Mouse (Mus musculus): ENCODE results near the gene Zfp109. TPM values are rescaled to one million over a fixed set of nuclear protein-coding genes. Genes with fewer than 3 reads are reported as not detected.

Zfp109 gene
- polyA plus RNA-seq, 1 experiment from 2014 or later, result 1.1 TPM

Other genes with a start within 250 kb of the Zfp109 start
- gene V1rd19, start 235.9 kb downstream of the Zfp109 start, polyA plus RNA-seq (2015; fragmentation: Nextera tagmentation; extraction: Ambion mirVana), result not detected in 2 replicates
- gene Vmn1r183, start 184.3 kb downstream of the Zfp109 start, polyA plus RNA-seq (2015; fragmentation: Nextera tagmentation; extraction: Ambion mirVana), result not detected in 2 replicates
- gene Zfp180, start 155.6 kb downstream of the Zfp109 start, polyA plus RNA-seq (2015; fragmentation: Nextera tagmentation; extraction: Ambion mirVana), result 8.6 and 9.2 TPM in 2 replicates
- 0.57 and 0.58 TPM in 2 replicates for gene Zfp112, start 125.2 kb downstream of the Zfp109 start, polyA plus RNA-seq (2015; fragmentation: Nextera tagmentation; extraction: Ambion mirVana)
- 3.0 and 3.3 TPM in 2 replicates for gene Zfp235, start 103.4 kb downstream of the Zfp109 start, polyA plus RNA-seq (2015; fragmentation: Nextera tagmentation; extraction: Ambion mirVana)
- 0.44 TPM in 2 replicates for gene Zfp114, start 62.5 kb downstream of the Zfp109 start, polyA plus RNA-seq (2015; fragmentation: Nextera tagmentation; extraction: Ambion mirVana)
- gene Zfp111, start 26.1 kb downstream of the Zfp109 start, polyA plus RNA-seq (2015; fragmentation: Nextera tagmentation; extraction: Ambion mirVana), result 1.2 and 1.9 TPM in 2 replicates
- gene Zfp108, start 17.2 kb upstream of the Zfp109 start, polyA plus RNA-seq (2015; fragmentation: Nextera tagmentation; extraction: Ambion mirVana), result 0.49 and 0.51 TPM in 2 replicates
- 1.1 and 1.3 TPM in 2 replicates for gene Zfp93, start 32.9 kb upstream of the Zfp109 start, polyA plus RNA-seq (2015; fragmentation: Nextera tagmentation; extraction: Ambion mirVana)
- gene Zfp61, start 63.7 kb upstream of the Zfp109 start, polyA plus RNA-seq (2015; fragmentation: Nextera tagmentation; extraction: Ambion mirVana), result 2.3 and 2.7 TPM in 2 replicates
- gene Zfp94, start 79.1 kb upstream of the Zfp109 start, polyA plus RNA-seq (2015; fragmentation: Nextera tagmentation; extraction: Ambion mirVana), result 1.8 and 2.3 TPM in 2 replicates
- gene Tescl, start 96.4 kb upstream of the Zfp109 start, polyA plus RNA-seq (2015; fragmentation: Nextera tagmentation; extraction: Ambion mirVana), result not detected in 2 replicates
- gene Lypd5, start 111.6 kb upstream of the Zfp109 start, polyA plus RNA-seq (2015; fragmentation: Nextera tagmentation; extraction: Ambion mirVana), result not detected in 2 replicates
- 91.9 and 93.4 TPM in 2 replicates for gene Kcnn4, start 132.7 kb upstream of the Zfp109 start, polyA plus RNA-seq (2015; fragmentation: Nextera tagmentation; extraction: Ambion mirVana)
- gene Smg9, start 162.1 kb upstream of the Zfp109 start, polyA plus RNA-seq (2015; fragmentation: Nextera tagmentation; extraction: Ambion mirVana), result 12.8 and 14.3 TPM in 2 replicates
- not detected in 2 replicates for gene Irgc1, start 214.7 kb upstream of the Zfp109 start, polyA plus RNA-seq (2015; fragmentation: Nextera tagmentation; extraction: Ambion mirVana)
- 5.9 and 6.6 TPM in 2 replicates for gene Plaur, start 224.9 kb upstream of the Zfp109 start, polyA plus RNA-seq (2015; fragmentation: Nextera tagmentation; extraction: Ambion mirVana)
- 0.24 TPM in 1 of 2 replicates, not detected in the other for gene Cadm4, start 244.5 kb upstream of the Zfp109 start, polyA plus RNA-seq (2015; fragmentation: Nextera tagmentation; extraction: Ambion mirVana)

All from liver, embryonic 16.5 days (tissue).